Mouse (Mus musculus) liver, embryonic 15.5 days (tissue): Measurements from ENCODE around the gene Pcdh7. TPM values are rescaled to one million over a fixed set of nuclear protein-coding genes. Genes with fewer than 3 reads are reported as not detected.

Experiments used
- ATAC-seq: fragments of 200-750 bp; cut with Nextera tagmentation; 2 replicates; pipeline ENCODE4 v1.8.0; 2017; ENCODE audit warnings: moderate number of reproducible peaks, mild to moderate bottlenecking, moderate library complexity; ENCODE audit not compliant: insufficient read depth
- H3K27ac ChIP-seq: fragments of 300-500 bp; sonication (generic); replicated peaks from 2 replicates; pipeline ENCODE4 v1.5.1; 2015; ENCODE audit warnings: mild to moderate bottlenecking, inconsistent platforms
- H3K27me3 ChIP-seq: fragments of 300-500 bp; sonication (generic); 2 replicates; pipeline ENCODE4 v1.6.1; 2015; ENCODE audit warnings: mild to moderate bottlenecking, inconsistent platforms
- H3K36me3 ChIP-seq: fragments of 300-500 bp; sonication (generic); replicated peaks from 2 replicates; pipeline ENCODE4 v1.6.1; 2015; ENCODE audit warnings: moderate library complexity, mild to moderate bottlenecking, inconsistent platforms
- H3K4me1 ChIP-seq: fragments of 300-500 bp; sonication (generic); replicated peaks from 2 replicates; pipeline ENCODE4 v1.6.1; 2015; ENCODE audit warnings: inconsistent platforms
- H3K4me2 ChIP-seq: fragments of 300-500 bp; sonication (generic); 2 replicates; pipeline ENCODE4 v1.6.1; 2015; ENCODE audit warnings: moderate library complexity, mild to moderate bottlenecking, inconsistent platforms
- H3K4me3 ChIP-seq: fragments of 300-500 bp; sonication (generic); replicated peaks from 2 replicates; pipeline ENCODE4 v1.5.1; 2015; ENCODE audit warnings: mild to moderate bottlenecking, inconsistent platforms
- H3K9ac ChIP-seq: fragments of 300-500 bp; sonication (generic); 2 replicates; pipeline ENCODE4 v1.6.1; 2015; ENCODE audit warnings: moderate library complexity, mild to moderate bottlenecking, inconsistent platforms
- H3K9me3 ChIP-seq: fragments of 300-500 bp; sonication (generic); replicated peaks from 2 replicates; pipeline ENCODE4 v1.6.1; 2016; ENCODE audit warnings: inconsistent platforms
- WGBS: fragments of 180-500 bp; shearing (Covaris S2); methylation state at CpG from one replicate; pipeline ENCODE4 v1.1.7; 2015; ENCODE audit warnings: mixed read lengths; ENCODE audit not compliant: insufficient replicate concordance; 5-methylcytosine and 5-hydroxymethylcytosine counted together
- polyA plus RNA-seq: library from polyadenylated mRNA; unstranded; fragments of >200 nt; fragmentation: Nextera tagmentation; extraction: Ambion mirVana; gene quantifications from 2 replicates; pipeline ENCODE4 v1.2.1, GENCODE M21; 2015

The Pcdh7 gene
- polyA plus RNA-seq, 1 experiment from 2014 or later: 0.29 TPM

GRCm38 (mm10) chr5:58044216-58044615 is 326.4 kb downstream of the Pcdh7 start:
- Histone ChIP-seq H3K27me3 (no peaks in the 10 kb centered on the region), H3K9ac (no peak overlapping the region), H3K27ac (no peak overlapping the region), H3K4me3 (no peak overlapping the region), H3K4me1 (no peaks in the 10 kb centered on the region), H3K4me2 (no peak overlapping the region), H3K9me3 (no peaks in the 10 kb centered on the region), H3K36me3 (no peaks in the 10 kb centered on the region)
- no peak for ATAC-seq
- 55% methylated on average over 4 of the region's 4 CpGs for WGBS

- Histone ChIP-seq H3K9ac (no peak overlapping the region), H3K27me3 (no peaks in the 10 kb centered on the region), H3K4me1 (no peaks in the 10 kb centered on the region), H3K36me3 (no peaks in the 10 kb centered on the region), H3K27ac (no peak overlapping the region), H3K9me3 (no peaks in the 10 kb centered on the region), H3K4me2 (no peak overlapping the region), H3K4me3 (no peak overlapping the region)
- ATAC-seq: no peak
- 81% methylated on average over 4 of the region's 4 CpGs for WGBS
Observed at GRCm38 (mm10) chr5:58081054-58081453, 363.3 kb downstream of the Pcdh7 start.

- Histone ChIP-seq H3K4me3 (no peak overlapping the region), H3K9me3 (no peaks in the 10 kb centered on the region), H3K9ac (no peak overlapping the region), H3K27ac (no peak overlapping the region), H3K36me3 (no peaks in the 10 kb centered on the region), H3K27me3 (no peaks in the 10 kb centered on the region), H3K4me1 (no peaks in the 10 kb centered on the region), H3K4me2 (no peak overlapping the region)
- no peak for ATAC-seq
- 68% methylated on average over 2 of the region's 2 CpGs for WGBS
Observed at GRCm38 (mm10) chr5:58082230-58082629, 364.5 kb downstream of the Pcdh7 start.

GRCm38 (mm10) chr5:58083056-58083455 is 365.3 kb downstream of the Pcdh7 start:
- ATAC-seq: no peak
- Histone ChIP-seq H3K9ac (no peak overlapping the region), H3K4me3 (no peak overlapping the region), H3K4me2 (no peak overlapping the region), H3K27ac (no peak overlapping the region), H3K36me3 (no peaks in the 10 kb centered on the region), H3K9me3 (no peaks in the 10 kb centered on the region), H3K27me3 (no peaks in the 10 kb centered on the region), H3K4me1 (no peaks in the 10 kb centered on the region)
- 64% methylated on average over 3 of the region's 3 CpGs for WGBS

- WGBS: 73% methylated on average over 6 of the region's 6 CpGs
- H3K4me2 ChIP-seq: no peak overlapping the region
- no peaks in the 10 kb centered on the region for H3K27me3 ChIP-seq
- no peak overlapping the region for H3K9ac ChIP-seq
- H3K4me1 ChIP-seq: no peaks in the 10 kb centered on the region
- no peaks in the 10 kb centered on the region for H3K36me3 ChIP-seq
- H3K4me3 ChIP-seq: no peak overlapping the region
- no peak for ATAC-seq
- H3K27ac ChIP-seq: no peak overlapping the region
- H3K9me3 ChIP-seq: no peaks in the 10 kb centered on the region
Observed at GRCm38 (mm10) chr5:58083972-58084371, 366.2 kb downstream of the Pcdh7 start.

- ATAC-seq: no peak
- H3K4me1 ChIP-seq: no peaks in the 10 kb centered on the region
- no peak overlapping the region for H3K4me3 ChIP-seq
- WGBS: 64% methylated on average over 4 of the region's 4 CpGs
- H3K27ac ChIP-seq: no peak overlapping the region
- no peaks in the 10 kb centered on the region for H3K36me3 ChIP-seq
- no peaks in the 10 kb centered on the region for H3K27me3 ChIP-seq
- no peaks in the 10 kb centered on the region for H3K9me3 ChIP-seq
- no peak overlapping the region for H3K4me2 ChIP-seq
- H3K9ac ChIP-seq: no peak overlapping the region
Observed at GRCm38 (mm10) chr5:58108665-58109364, 391.0 kb downstream of the Pcdh7 start.

- Histone ChIP-seq H3K4me2 (no peak overlapping the region), H3K27ac (no peak overlapping the region), H3K9me3 (no peaks in the 10 kb centered on the region), H3K36me3 (no peaks in the 10 kb centered on the region), H3K9ac (no peak overlapping the region), H3K4me3 (no peak overlapping the region), H3K27me3 (no peaks in the 10 kb centered on the region), H3K4me1 (no peaks in the 10 kb centered on the region)
- 47% methylated on average over 3 of the region's 3 CpGs for WGBS
- no peak for ATAC-seq
Observed at GRCm38 (mm10) chr5:58116096-58116495, 398.3 kb downstream of the Pcdh7 start.

GRCm38 (mm10) chr5:58117896-58118295 is 400.1 kb downstream of the Pcdh7 start:
- Histone ChIP-seq H3K27me3 (no peaks in the 10 kb centered on the region), H3K4me3 (no peak overlapping the region)
- 45% methylated on average over 3 of the region's 3 CpGs for WGBS

GRCm38 (mm10) chr5:58118930-58119611 is 401.3 kb downstream of the Pcdh7 start:
- no peaks in the 10 kb centered on the region for H3K36me3 ChIP-seq
- H3K4me3 ChIP-seq: no peak overlapping the region
- H3K4me2 ChIP-seq: no peak overlapping the region
- no peaks in the 10 kb centered on the region for H3K4me1 ChIP-seq
- no peak for ATAC-seq
- 35% methylated on average over 3 of the region's 3 CpGs for WGBS
- no peak overlapping the region for H3K9ac ChIP-seq
- no peak overlapping the region for H3K27ac ChIP-seq
- H3K9me3 ChIP-seq: no peaks in the 10 kb centered on the region
- H3K27me3 ChIP-seq: no peaks in the 10 kb centered on the region

More at GRCm38 (mm10) chr5:58117896-58118295, 400.1 kb downstream of the Pcdh7 start:
- no peaks in the 10 kb centered on the region for H3K36me3 ChIP-seq
- no peaks in the 10 kb centered on the region for H3K9me3 ChIP-seq
- no peak overlapping the region for H3K4me2 ChIP-seq
- no peak overlapping the region for H3K9ac ChIP-seq
- ATAC-seq: no peak
- no peak overlapping the region for H3K27ac ChIP-seq
- H3K4me1 ChIP-seq: no peaks in the 10 kb centered on the region

- ATAC-seq: no peak
- H3K4me3 ChIP-seq: no peak overlapping the region
- H3K27ac ChIP-seq: no peak overlapping the region
- WGBS: 51% methylated on average over 2 of the region's 2 CpGs
- H3K27me3 ChIP-seq: no peaks in the 10 kb centered on the region
- no peaks in the 10 kb centered on the region for H3K9me3 ChIP-seq
- no peaks in the 10 kb centered on the region for H3K4me1 ChIP-seq
- H3K4me2 ChIP-seq: no peak overlapping the region
- H3K9ac ChIP-seq: no peak overlapping the region
- H3K36me3 ChIP-seq: no peaks in the 10 kb centered on the region
Observed at GRCm38 (mm10) chr5:58143897-58144296, 426.1 kb downstream of the Pcdh7 start.

GRCm38 (mm10) chr5:58153966-58154365 is 436.2 kb downstream of the Pcdh7 start:
- WGBS: 58% methylated on average over 5 of the region's 5 CpGs
- H3K27ac ChIP-seq: no peak overlapping the region
- no peaks in the 10 kb centered on the region for H3K9me3 ChIP-seq
- no peak for ATAC-seq
- H3K27me3 ChIP-seq: no peaks in the 10 kb centered on the region
- no peaks in the 10 kb centered on the region for H3K4me1 ChIP-seq
- H3K36me3 ChIP-seq: no peaks in the 10 kb centered on the region
- no peak overlapping the region for H3K4me3 ChIP-seq
- no peak overlapping the region for H3K9ac ChIP-seq
- no peak overlapping the region for H3K4me2 ChIP-seq

- H3K27me3 ChIP-seq: no peaks in the 10 kb centered on the region
- no peak overlapping the region for H3K4me3 ChIP-seq
- H3K4me2 ChIP-seq: no peak overlapping the region
- no peaks in the 10 kb centered on the region for H3K36me3 ChIP-seq
- H3K9me3 ChIP-seq: no peaks in the 10 kb centered on the region
- ATAC-seq: no peak
- no peaks in the 10 kb centered on the region for H3K4me1 ChIP-seq
- H3K27ac ChIP-seq: no peak overlapping the region
- H3K9ac ChIP-seq: no peak overlapping the region
Observed at GRCm38 (mm10) chr5:58172218-58172617, 454.5 kb downstream of the Pcdh7 start.
